Mouse (Mus musculus) neural tube, embryonic 13.5 days (tissue): ENCODE data around the gene Rangap1. TPM values are rescaled to one million over a fixed set of nuclear protein-coding genes. Genes with fewer than 3 reads are reported as not detected.

Experiments
- ATAC-seq: fragments of 200-750 bp; cut with Nextera tagmentation; 2 replicates; pipeline ENCODE4 v1.8.0; 2017; ENCODE audit warnings: low read depth, mild to moderate bottlenecking, moderate TSS enrichment, moderate library complexity
- H3K27ac ChIP-seq: fragments of 300-500 bp; sonication (generic); replicated peaks from 2 replicates; pipeline ENCODE4 v1.5.1; 2015; ENCODE audit warnings: moderate library complexity, mild to moderate bottlenecking, inconsistent platforms
- H3K27me3 ChIP-seq: fragments of 300-500 bp; sonication (generic); 2 replicates; pipeline ENCODE4 v1.6.1; 2015; ENCODE audit warnings: mild to moderate bottlenecking, inconsistent platforms
- H3K36me3 ChIP-seq: fragments of 300-500 bp; sonication (generic); 2 replicates; pipeline ENCODE4 v1.6.1; 2015; ENCODE audit warnings: mild to moderate bottlenecking, inconsistent platforms
- H3K4me1 ChIP-seq: fragments of 300-500 bp; sonication (generic); replicated peaks from 2 replicates; pipeline ENCODE4 v1.6.1; 2015; ENCODE audit warnings: inconsistent platforms
- H3K4me2 ChIP-seq: fragments of 300-500 bp; sonication (generic); 2 replicates; pipeline ENCODE4 v1.6.1; 2015; ENCODE audit warnings: inconsistent platforms, mild to moderate bottlenecking, moderate library complexity
- H3K4me3 ChIP-seq: fragments of 300-500 bp; sonication (generic); 2 replicates; pipeline ENCODE4 v1.5.1; 2015; ENCODE audit warnings: mild to moderate bottlenecking, inconsistent platforms
- H3K9ac ChIP-seq: fragments of 300-500 bp; sonication (generic); 2 replicates; pipeline ENCODE4 v1.6.1; 2015; ENCODE audit warnings: moderate library complexity, mild to moderate bottlenecking, inconsistent platforms
- H3K9me3 ChIP-seq: fragments of 300-500 bp; sonication (generic); 2 replicates; pipeline ENCODE4 v1.6.1; 2016; ENCODE audit warnings: inconsistent platforms
- WGBS: fragments of 180-500 bp; shearing (Covaris S2); methylation state at CpG from one replicate; pipeline ENCODE4 v1.1.7; 2015; 5-methylcytosine and 5-hydroxymethylcytosine counted together
- polyA plus RNA-seq: library from polyadenylated mRNA; unstranded; fragments of >200 nt; fragmentation: Nextera tagmentation; extraction: Ambion mirVana; gene quantifications from 2 replicates; pipeline ENCODE4 v1.2.1, GENCODE M21; 2015

The Rangap1 gene
- polyA plus RNA-seq, 1 experiment from 2014 or later = 115 TPM

- Histone ChIP-seq H3K9me3 (no peaks in the 10 kb centered on the region), H3K27ac (no peak overlapping the region), H3K36me3 (peaks cover 89% of the 10 kb centered on the region), H3K4me1 (no peaks in the 10 kb centered on the region), H3K4me3 (no peak overlapping the region), H3K9ac (no peak overlapping the region), H3K27me3 (no peaks in the 10 kb centered on the region), H3K4me2 (no peak overlapping the region)
- no peak for ATAC-seq
- WGBS = 97% methylated on average over 4 of the region's 4 CpGs
These were observed 65.0 kb downstream of the Rangap1 start for GRCm38 (mm10) chr15:81680301-81680805.

- ATAC-seq = no peak
- no peaks in the 10 kb centered on the region for H3K4me1 ChIP-seq
- no peaks in the 10 kb centered on the region for H3K27me3 ChIP-seq
- H3K36me3 ChIP-seq = peaks cover 75% of the 10 kb centered on the region
- no peak overlapping the region for H3K9ac ChIP-seq
- no peak overlapping the region for H3K4me2 ChIP-seq
- WGBS = 93% methylated on average over 3 of the region's 3 CpGs
- no peak overlapping the region for H3K27ac ChIP-seq
- H3K9me3 ChIP-seq = no peaks in the 10 kb centered on the region
- no peak overlapping the region for H3K4me3 ChIP-seq
These were observed 68.7 kb downstream of the Rangap1 start for GRCm38 (mm10) chr15:81676637-81677036.

- no peaks in the 10 kb centered on the region for H3K9me3 ChIP-seq
- no peak overlapping the region for H3K27ac ChIP-seq
- no peak overlapping the region for H3K4me3 ChIP-seq
- peaks cover under 1% of the 10 kb centered on the region; the same call in 1 of the 2 replicates for H3K4me1 ChIP-seq
- H3K27me3 ChIP-seq = no peaks in the 10 kb centered on the region
- peak; percentile 27; the same call in 1 of the 2 replicates for ATAC-seq
- H3K36me3 ChIP-seq = peaks cover 67% of the 10 kb centered on the region
- H3K4me2 ChIP-seq = no peak overlapping the region
- no peak overlapping the region for H3K9ac ChIP-seq
- 83% methylated on average over 4 of the region's 4 CpGs for WGBS
These were observed 75.1 kb downstream of the Rangap1 start for GRCm38 (mm10) chr15:81670231-81670640.

- no peak overlapping the region for H3K4me2 ChIP-seq
- peaks cover 47% of the 10 kb centered on the region for H3K36me3 ChIP-seq
- no peak overlapping the region for H3K9ac ChIP-seq
- H3K9me3 ChIP-seq = no peaks in the 10 kb centered on the region
- H3K27ac ChIP-seq = no peak overlapping the region
- ATAC-seq = no peak
- H3K4me3 ChIP-seq = no peak overlapping the region
- peaks cover 10% of the 10 kb centered on the region for H3K4me1 ChIP-seq
- H3K27me3 ChIP-seq = no peaks in the 10 kb centered on the region
- 87% methylated on average over 10 of the region's 10 CpGs for WGBS
These were observed 78.4 kb downstream of the Rangap1 start for GRCm38 (mm10) chr15:81666957-81667356.

GRCm38 (mm10) chr15:81663697-81664561, 81.4 kb downstream of the Rangap1 start, which contains the start of gene L3mbtl2:
Gene L3mbtl2, plus strand, starts transcription at chr15:81663889.
- Histone ChIP-seq H3K9ac (peak within 1 kb of the TSS; percentile 81), H3K36me3 (peaks cover 22% of the 10 kb centered on the region), H3K27me3 (no peaks in the 10 kb centered on the region), H3K27ac (peak within 1 kb of the TSS; percentile 56; the same call in 1 of the 2 replicates), H3K9me3 (no peaks in the 10 kb centered on the region), H3K4me2 (peak within 1 kb of the TSS; percentile 95), H3K4me1 (peaks cover 10% of the 10 kb centered on the region), H3K4me3 (peak within 1 kb of the TSS; percentile 91)
- ATAC-seq = peak; percentile 99
- under 1% methylated on average over 55 of the region's 55 CpGs for WGBS

- 0 out of 2 replicates have a peak, but pooled peaks have one; percentile 8 for ATAC-seq
These were observed 82.0 kb downstream of the Rangap1 start for GRCm38 (mm10) chr15:81663281-81663680.

GRCm38 (mm10) chr15:81661701-81662100, 83.6 kb downstream of the Rangap1 start:
- no peak for ATAC-seq
- WGBS = 95% methylated on average over 2 of the region's 2 CpGs
- H3K4me1 ChIP-seq = peaks cover 10% of the 10 kb centered on the region
- H3K9me3 ChIP-seq = no peaks in the 10 kb centered on the region
- H3K4me2 ChIP-seq = no peak overlapping the region
- H3K27me3 ChIP-seq = no peaks in the 10 kb centered on the region
- H3K4me3 ChIP-seq = no peak overlapping the region
- H3K9ac ChIP-seq = no peak overlapping the region
- H3K27ac ChIP-seq = no peak overlapping the region
- no peaks in the 10 kb centered on the region for H3K36me3 ChIP-seq

More at GRCm38 (mm10) chr15:81663281-81663680, 82.0 kb downstream of the Rangap1 start:
- H3K27me3 ChIP-seq = no peaks in the 10 kb centered on the region
- no peaks in the 10 kb centered on the region for H3K9me3 ChIP-seq
- H3K9ac ChIP-seq = no peak overlapping the region
- H3K27ac ChIP-seq = no peak overlapping the region
- peaks cover 10% of the 10 kb centered on the region for H3K4me1 ChIP-seq
- H3K4me3 ChIP-seq = peak overlapping the region; percentile 91
- 74% methylated on average over 10 of the region's 10 CpGs for WGBS
- peaks cover 15% of the 10 kb centered on the region for H3K36me3 ChIP-seq
- peak overlapping the region; percentile 95 for H3K4me2 ChIP-seq

Other genes with a start within 250 kb of the Rangap1 start
- gene Ep300, start 160.2 kb downstream of the Rangap1 start, polyA plus RNA-seq = 23.1 and 24.1 TPM in 2 replicates
- 23.1 and 27.0 TPM in 2 replicates for gene L3mbtl2, start 81.6 kb downstream of the Rangap1 start, polyA plus RNA-seq
- gene Chadl, start 48.2 kb downstream of the Rangap1 start, polyA plus RNA-seq = 12.3 and 13.8 TPM in 2 replicates
- gene Zc3h7b, start 473 bp downstream of the Rangap1 start, polyA plus RNA-seq = 43.9 and 47.6 TPM in 2 replicates
- gene Tef, start 56.9 kb upstream of the Rangap1 start, polyA plus RNA-seq = 20.6 and 21.4 TPM in 2 replicates
- gene Tob2, start 113.3 kb upstream of the Rangap1 start, polyA plus RNA-seq = 13.5 and 16.5 TPM in 2 replicates
- gene Phf5a, start 126.4 kb upstream of the Rangap1 start, polyA plus RNA-seq = 111 and 129 TPM in 2 replicates
- gene Aco2, start 126.8 kb upstream of the Rangap1 start, polyA plus RNA-seq = 252 and 268 TPM in 2 replicates
- 78.6 and 80.6 TPM in 2 replicates for gene Polr3h, start 180.7 kb upstream of the Rangap1 start, polyA plus RNA-seq
- 117 and 127 TPM in 2 replicates for gene Csdc2, start 191.2 kb upstream of the Rangap1 start, polyA plus RNA-seq
- gene Pmm1, start 215.4 kb upstream of the Rangap1 start, polyA plus RNA-seq = 62.2 and 75.2 TPM in 2 replicates
- not detected in 2 replicates for gene 1700029P11Rik, start 235.0 kb upstream of the Rangap1 start, polyA plus RNA-seq
- 45.0 and 46.7 TPM in 2 replicates for gene Xrcc6, start 242.3 kb upstream of the Rangap1 start, polyA plus RNA-seq